Mouse (Mus musculus) gastrocnemius, postnatal 10 days (tissue): ENCODE results near the gene Angel2. TPM values are rescaled to one million over a fixed set of nuclear protein-coding genes. Genes with fewer than 3 reads are reported as not detected.

Experiments used
- DNase-seq: peaks from one replicate; pipeline ENCODE4 v3.0.0; 2021; ENCODE audit warnings: mixed read lengths
- total RNA-seq, 2 experiments: library from RNA; stranded (reverse); gene quantifications; 2 replicates each; pipeline ENCODE4 v1.2.3; 2021

Gene Angel2
- total RNA-seq, 2 experiments from 2014 or later: 25.8 to 26.3 TPM

DNA sequence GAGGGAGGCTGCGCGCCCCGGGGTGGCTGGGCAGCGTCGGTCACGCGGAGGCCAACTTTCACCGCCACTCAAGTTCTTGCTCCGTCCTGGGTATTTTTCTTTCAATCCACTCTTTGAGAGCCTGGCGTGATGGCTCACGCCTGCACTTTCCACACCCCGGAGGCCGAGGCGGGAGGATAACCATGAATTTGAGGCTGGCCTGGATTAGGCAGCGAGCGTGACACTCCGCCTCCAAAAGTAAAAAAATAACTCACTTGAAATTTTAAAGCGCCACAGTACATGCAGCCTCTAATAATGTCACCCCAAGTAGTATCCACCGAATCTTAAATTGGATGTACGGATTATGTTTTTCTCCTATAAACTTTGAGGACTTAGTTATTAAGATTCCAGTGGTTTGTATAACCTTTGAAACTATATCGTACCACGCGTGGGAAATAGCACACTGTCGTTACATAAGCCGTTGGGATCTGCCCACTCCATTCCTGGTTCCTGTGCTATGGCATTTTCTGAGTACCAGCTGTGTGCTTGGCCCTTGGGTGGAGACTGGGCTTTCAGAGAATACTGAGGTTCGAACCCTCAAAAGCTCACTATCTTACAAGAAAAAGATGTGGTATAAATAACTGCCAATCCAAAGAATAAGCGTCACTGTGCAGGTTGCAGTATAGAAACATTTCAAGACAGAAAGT lies 4.2 kb downstream of the Angel2 start:
- peak; percentile 44 for DNase-seq

GRCm38 (mm10) chr1:190930181-190930580 lies 5.3 kb downstream of the Angel2 start:
- DNase-seq: no peak

DNA sequence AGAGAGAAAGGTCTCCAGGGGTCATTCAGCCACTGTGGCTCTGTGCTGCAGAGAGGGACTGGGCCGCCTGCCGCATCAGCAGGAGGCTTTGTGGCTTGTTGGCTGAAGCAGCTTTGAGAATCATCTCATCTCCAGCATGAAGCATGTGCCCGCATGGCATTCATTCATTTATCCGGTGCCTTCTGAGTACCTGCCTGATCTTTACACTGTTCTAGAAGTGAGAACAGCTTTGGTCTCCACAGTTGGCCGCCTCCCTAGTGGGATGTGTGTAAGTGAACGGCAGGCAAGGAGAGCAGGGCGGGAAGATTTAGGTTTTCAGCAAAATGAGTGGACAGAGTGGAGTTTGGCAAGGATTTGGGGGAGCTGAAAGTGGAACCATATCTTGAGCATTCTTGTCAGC lies 14.9 kb downstream of the Angel2 start:
- no peak for DNase-seq

GRCm38 (mm10) chr1:190944109-190944760 lies 19.3 kb downstream of the Angel2 start:
- DNase-seq: peak; percentile 71

DNA sequence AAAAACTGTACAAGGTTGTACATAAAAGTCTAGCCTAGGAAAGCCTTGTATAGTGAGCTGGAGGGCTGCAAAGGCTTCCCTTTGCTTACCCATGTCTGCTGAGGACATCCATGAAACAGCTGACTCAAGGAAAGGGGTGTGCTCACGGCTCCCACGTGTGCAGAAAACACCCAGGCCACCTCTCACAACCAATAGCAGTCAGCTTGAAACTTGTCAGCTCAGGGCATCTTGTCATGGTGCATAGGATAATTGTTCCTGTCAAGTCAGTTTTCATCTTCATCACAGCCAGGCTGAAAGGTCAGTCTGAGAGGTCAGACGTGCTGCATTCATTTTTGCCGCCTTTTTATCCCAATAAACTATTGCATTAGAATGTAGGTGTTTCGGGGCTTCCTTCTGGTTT lies 23.1 kb downstream of the Angel2 start:
- no peak for DNase-seq

DNA sequence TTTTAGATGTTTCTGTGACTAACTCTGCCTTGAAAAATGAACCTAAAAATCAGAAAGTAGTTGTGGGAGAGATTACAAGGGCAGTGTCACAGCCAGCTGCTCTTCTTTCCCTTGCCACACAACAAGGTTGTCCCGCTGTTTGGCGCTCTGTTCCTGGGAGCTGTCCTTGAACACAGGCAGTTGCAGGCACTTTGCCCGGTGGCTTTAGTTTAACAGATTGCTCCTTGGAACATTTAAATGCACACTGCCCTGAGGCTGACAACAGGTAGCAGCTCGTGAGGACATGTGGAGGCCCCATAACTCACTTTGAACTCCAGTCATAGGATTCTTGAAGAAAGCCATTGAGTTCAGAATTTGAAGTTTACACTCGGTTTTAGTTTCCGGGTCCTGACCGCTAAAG lies 23.5 kb downstream of the Angel2 start:
- DNase-seq: no peak

DNA sequence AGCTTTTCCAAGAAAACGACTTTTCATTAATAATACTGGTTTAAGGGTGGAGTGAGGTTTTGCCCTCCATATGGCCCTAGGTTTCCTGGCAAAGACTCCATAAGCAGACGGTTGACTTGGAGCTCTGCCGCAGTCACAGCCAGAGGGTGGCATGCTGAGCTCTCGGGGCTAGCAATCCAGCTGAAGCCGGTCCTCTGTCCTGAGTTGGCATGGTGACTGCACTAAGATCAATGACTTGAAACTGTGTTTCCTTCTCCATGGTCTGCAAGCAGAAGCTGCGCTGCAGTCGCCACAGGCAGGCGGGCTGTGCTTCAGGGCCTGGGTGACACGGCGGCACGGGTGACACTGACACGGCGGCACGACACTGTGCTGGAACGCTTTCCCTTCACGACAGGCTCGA lies 23.9 kb downstream of the Angel2 start:
- no peak for DNase-seq

DNA sequence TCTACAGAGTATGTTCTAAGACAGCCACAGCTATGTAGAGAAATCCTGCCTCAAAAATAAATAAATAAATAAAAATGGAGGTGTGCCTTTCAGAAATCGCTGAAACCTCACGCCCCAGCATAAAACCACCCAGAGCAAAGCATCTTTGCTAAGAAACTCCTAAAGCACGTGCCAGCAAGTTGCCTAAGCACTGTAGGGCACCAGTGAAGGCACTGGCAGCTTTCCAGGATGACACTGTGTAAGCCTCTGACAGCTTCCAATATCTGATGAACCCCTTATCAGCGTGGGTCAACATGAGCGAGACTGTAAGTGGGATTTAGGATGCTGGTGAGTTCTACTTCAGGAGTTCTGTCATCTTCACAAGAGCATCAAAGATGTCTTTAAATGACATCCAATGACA lies 26.1 kb downstream of the Angel2 start:
- no peak for DNase-seq

DNA sequence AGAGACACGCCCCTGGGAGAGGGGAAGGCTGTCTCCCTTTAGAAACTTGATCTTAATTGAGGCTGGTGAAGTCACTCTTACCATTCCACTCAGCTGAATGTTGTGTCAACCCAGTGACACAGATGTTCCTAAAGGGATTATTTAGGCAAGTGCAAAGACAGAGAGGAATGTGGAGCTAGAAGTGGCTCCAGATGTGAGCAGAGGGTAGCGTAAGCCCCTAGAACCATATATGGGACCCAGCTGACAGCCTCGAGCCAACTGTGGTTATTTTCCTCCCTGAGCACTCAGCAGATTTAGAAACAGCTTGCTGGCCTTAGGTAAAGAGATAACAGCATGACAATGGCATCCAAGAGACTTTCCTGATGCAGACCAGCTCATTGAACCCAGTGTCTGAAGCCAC lies 28.1 kb downstream of the Angel2 start:
- DNase-seq: no peak

DNA sequence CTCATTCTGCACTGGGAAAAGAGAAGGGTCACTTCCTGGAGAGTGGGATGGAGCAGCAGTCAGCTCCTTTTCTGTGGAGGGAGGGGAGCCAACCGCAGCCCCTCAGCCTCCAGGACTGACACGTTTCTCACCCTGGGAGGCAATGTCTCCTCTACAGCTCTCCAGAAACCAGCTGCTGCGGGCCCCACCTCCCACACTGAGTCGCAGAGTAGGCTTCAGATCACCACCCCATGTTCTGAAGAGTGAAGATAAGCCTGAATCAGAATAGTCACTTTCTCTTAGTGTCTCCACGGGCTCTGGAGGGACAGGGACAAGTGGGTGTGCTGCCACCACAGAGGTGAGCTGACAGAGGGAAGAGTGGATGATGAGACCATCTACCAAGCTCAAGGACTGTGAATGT lies 33.9 kb downstream of the Angel2 start:
- DNase-seq: no peak

- no peak for DNase-seq
Measured at GRCm38 (mm10) chr1:190962760-190963159, 37.8 kb downstream of the Angel2 start.

DNA sequence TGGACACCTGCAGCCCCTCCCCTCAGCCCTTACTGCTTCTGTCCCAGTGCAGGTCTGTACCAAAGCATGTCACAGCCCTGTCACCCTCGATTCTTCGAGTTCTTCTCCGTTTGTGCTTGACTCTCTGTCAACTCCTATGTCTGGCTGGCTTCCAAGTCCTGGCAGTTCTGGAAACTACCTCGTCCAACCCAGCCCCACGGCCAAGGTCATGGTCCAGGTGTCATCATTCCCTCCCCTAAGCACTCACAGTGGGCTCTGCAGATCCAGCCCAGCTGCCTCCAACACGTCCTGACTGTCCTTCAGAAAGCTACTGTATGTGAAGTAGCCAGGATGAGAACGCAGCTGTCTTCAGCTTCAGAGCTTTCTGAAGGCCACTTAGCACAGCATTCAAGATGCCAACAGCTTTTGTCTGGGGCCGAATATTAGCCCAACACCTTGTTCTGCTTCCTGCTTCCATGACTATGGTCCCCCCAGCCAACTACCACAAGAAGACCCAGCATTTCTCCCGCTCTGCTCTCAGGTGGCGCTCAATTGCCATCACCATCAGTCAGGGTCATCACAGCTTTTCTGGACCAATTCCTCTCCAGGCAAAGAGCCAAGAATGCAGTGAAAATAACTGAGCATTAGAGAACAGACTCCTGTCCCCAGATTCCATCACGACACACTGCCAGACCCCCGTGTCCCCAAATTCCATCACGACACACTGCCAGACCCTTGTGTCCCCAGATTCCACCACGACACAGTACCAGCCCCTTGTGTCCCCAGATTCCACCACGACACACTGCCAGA lies 40.3 kb downstream of the Angel2 start:
- peak; percentile 24 for DNase-seq

DNA sequence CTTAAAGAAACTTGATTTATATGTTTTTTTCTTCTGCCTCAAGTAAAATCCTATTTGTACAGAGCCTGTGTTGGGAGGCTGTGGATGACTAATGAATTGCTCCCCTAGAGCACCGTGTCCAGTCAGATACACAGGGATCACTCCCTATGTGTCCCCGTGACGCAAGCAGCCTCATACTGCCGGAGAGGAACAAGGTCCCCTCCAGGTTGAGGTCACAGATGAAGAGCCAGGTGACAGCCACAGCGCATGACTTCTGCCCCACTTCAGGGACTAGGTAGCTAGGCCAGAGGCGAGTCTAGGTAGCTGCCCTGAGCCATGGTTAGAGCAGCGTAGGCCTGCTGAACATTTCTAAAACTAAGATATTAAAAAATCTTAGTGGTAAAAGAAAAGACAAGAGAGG lies 43.1 kb downstream of the Angel2 start:
- no peak for DNase-seq

DNA sequence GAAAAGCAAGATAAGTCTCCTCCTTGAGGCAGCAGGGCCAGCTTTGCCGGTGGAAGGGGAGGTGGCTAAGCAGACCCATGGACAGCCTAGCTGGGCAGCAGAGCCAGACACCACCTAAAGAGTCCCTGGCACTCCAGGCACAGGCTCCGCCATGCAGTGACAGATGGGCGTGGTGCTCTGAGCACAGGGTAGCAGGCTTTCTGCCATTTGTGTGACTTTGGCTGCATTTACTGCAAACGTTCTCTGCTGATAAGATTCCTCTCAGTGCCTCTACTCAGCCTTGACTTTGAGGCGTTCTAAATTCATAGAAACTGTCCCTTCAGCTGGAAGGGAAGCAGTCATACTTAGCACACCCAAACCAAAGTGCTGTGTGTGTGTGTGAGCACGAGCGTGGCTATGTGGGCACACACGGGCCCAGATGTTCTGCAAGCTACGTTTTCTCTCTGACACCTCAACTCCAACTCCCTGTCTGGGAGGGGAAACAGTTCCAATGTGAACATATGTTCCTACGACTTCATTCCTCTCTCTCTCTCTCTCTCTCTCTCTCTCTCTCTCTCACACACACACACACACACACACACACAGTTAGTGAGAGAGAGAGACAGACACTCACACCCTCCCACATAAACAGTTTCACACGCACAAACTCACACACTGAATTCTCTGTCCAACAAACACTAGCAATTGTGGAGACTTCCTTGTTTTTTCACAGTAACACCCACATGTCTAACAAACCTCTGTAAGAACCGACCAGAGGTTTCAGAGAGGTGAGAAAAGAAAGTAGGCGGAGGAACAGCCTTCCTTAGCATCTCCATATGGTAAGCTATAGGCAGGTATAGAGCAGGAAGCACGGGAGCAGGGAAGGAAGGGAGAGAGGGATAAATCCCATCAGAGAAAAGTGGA lies 47.0 kb downstream of the Angel2 start:
- DNase-seq: no peak

GRCm38 (mm10) chr1:190972612-190973192 lies 47.8 kb downstream of the Angel2 start:
- peak; percentile 63 for DNase-seq

DNA sequence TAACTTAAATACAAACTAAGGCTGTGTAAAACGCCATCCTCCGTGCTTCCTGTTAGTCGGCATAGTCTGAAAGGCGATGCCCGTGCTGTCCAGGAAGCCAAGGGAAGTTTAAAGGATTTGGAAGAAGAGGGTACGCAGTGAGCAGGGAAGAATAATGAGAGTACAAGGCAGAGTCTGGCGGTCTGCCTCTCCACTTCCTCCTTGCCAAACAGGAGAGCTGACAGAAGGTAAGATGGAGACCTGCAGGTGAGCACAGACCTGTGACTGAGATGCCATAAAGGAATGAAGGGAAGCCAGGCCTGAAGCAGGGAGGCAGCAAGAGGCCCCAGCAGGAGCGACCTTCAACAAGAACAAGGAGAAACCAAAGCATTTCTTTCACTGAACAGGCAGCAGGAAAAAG lies 49.3 kb downstream of the Angel2 start:
- DNase-seq: no peak

DNA sequence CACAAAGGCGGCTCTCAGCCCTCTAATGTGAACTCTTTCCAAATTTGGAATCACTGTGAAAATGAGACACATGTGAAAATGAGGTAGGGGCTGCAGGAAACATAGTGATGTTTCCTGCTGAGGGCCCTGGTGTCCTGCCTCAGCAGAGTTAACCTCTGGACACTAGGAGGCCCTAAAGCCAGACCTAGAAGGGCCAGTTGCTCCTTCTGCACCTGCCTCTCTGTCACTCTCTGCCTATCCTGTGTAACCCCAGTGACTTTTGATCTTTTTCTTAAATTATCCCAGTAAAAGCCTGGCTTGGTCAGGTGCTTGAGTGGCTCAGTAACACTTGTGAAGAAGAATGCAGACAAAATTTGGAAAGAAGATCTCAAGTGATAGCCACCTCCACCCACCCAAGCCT lies 49.9 kb downstream of the Angel2 start:
- no peak for DNase-seq

DNA sequence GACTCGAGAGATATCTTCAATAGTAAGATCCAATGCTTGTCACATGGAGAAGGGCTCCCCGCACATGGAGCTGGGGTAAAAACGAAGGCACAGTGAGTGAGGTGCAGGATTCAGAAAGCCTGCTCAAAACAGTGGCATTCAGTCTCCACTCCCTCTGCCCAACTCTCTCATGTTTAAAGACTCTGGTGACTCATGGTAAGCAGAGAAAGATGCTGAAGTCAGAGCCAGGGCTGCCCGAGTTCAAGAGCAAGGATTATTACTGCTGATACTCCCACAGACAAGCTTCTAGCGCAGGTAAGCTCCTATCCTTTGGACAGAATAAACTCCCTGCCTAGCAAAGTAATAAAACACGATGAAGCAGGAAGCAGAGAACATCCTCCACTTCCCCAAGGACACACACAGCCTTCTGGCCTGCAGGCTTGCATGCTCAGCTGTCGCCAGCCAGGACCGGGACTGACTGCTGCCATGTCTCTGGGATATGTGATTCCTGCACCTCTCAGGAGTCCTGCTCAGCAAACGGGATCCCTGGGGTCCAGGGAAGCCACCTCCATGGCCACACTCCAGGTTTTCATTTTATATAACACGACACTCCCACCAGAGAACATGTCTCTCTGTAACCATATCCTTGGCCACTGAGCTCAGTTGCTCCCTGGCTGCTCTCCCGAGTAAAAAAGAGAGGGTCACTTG lies 52.1 kb downstream of the Angel2 start:
- DNase-seq: peak; percentile 26

- no peak for DNase-seq
Measured at GRCm38 (mm10) chr1:190978001-190978400, 53.1 kb downstream of the Angel2 start.

DNA sequence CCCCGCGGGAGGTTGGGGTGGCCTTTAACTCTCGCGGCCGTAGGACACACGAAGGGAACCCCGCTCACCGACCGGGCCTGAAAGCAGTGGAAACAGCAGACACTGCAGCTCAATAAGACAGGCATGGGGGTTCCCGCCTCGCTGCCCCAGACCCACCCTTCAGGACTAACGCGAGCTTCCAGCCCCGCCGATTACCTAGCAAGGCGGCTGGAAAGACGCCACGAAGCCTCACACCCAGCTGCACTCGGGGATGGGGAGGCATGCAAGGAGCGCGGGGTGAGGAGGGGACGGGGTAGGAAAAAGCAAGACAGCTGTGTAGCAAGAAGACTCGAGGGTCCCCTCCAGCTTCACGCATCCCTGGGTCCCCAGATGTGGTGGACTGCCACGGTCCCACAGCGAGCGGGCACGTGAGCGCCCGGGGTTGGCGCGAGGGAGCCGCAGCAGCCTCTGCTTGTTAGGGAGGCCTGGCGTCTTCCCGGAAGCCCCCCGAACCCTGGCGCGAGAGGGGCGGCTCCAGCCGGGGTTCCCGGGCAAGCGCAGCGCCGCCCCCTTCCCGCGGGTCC lies 53.7 kb downstream of the Angel2 start:
- peak; percentile 55 for DNase-seq

DNA sequence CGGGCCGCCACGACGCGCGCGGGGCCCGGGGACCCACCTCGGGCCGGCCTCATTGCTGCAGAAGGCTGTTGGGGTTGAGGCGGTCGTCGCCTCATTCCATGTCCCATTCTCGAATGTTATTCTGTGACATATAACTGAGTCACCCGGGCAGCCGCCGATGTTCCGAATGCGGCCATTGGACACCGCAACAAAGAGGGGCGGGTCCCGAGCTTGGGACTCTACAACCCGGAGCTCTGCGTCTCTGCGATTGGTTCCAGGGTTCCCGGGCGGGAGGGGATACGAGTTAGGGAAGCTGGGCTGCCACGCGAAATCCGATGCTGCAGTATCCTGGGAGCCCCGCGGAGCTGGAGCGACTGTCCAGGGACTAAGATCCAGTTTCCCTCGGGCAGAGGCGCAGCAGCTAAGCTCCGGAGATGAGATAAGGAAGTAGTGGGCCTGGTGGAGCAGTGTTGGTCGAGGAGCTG lies 54.2 kb downstream of the Angel2 start, which contains the start of gene Vash2:
TSS of gene Vash2 (minus strand) at position 197 of the 464 bp plus-strand sequence.
- peak; percentile 84 for DNase-seq
